Mouse (Mus musculus) CH12.LX (cell line): ENCODE measurements around the gene Zbtb25. TPM values are rescaled to one million over a fixed set of nuclear protein-coding genes. Genes with fewer than 3 reads are reported as not detected.
A peak's percentile ranks its signal among the peaks of the same experiment; 100 is the strongest.

Experiments
- DNase-seq: peaks from one replicate; pipeline ENCODE4 v3.0.0-alpha.2; 2013; ENCODE audit errors: extremely low read depth
- H3K27ac ChIP-seq: 2 replicates; pipeline ENCODE4 v1.5.1; 2012; ENCODE audit warnings: low read depth, mild to moderate bottlenecking, control low read depth, moderate library complexity; ENCODE audit not compliant: insufficient read depth
- H3K27me3 ChIP-seq: replicated peaks from 2 replicates; pipeline ENCODE3; 2012; ENCODE audit warnings: inconsistent platforms
- H3K36me3 ChIP-seq, 2 experiments: replicated peaks in 1 of 2; 2 replicates each; pipeline versions ENCODE3 to v1.6.1; 2012; ENCODE audit warnings: inconsistent platforms in 1 of 2, low read length in 1 of 2, mild to moderate bottlenecking in 1 of 2, mixed read lengths in 1 of 2, moderate library complexity in 1 of 2; ENCODE audit not compliant: control insufficient read depth in 1 of 2, insufficient read depth in 1 of 2
- H3K4me1 ChIP-seq, 2 experiments: 2 replicates each; pipeline ENCODE4 v1.6.1; 2012; ENCODE audit warnings: inconsistent platforms in 1 of 2, moderate library complexity in 1 of 2; ENCODE audit not compliant: insufficient read depth in 2 of 2, control insufficient read depth in 1 of 2
- H3K4me2 ChIP-seq: 2 replicates; pipeline ENCODE4 v1.6.1; 2012; ENCODE audit warnings: low read depth, mild to moderate bottlenecking, control low read depth; ENCODE audit not compliant: poor library complexity, insufficient read depth, severe bottlenecking
- H3K4me3 ChIP-seq, 3 experiments: fragments of 150-350 bp in 1 of 3; sonication (generic) in 1 of 3; replicated peaks in 1 of 3; 2 replicates each; pipeline versions ENCODE3 to v1.5.1; 2011 to 2012; ENCODE audit warnings: low read depth in 2 of 3, low read length in 2 of 3, mild to moderate bottlenecking in 2 of 3, moderate library complexity in 2 of 3, control low read depth in 1 of 3, improper control_type of control experiment in 1 of 3, inconsistent platforms in 1 of 3, mixed read lengths in 1 of 3; ENCODE audit not compliant: poor library complexity in 1 of 3
- H3K79me2 ChIP-seq: replicated peaks from 2 replicates; pipeline ENCODE4 v1.6.1; 2012; ENCODE audit warnings: mild to moderate bottlenecking, moderate library complexity; ENCODE audit not compliant: control insufficient read depth, poor library complexity, insufficient read depth, severe bottlenecking; ENCODE audit errors: extremely low read depth
- H3K9ac ChIP-seq: 2 replicates; pipeline ENCODE4 v1.6.1; 2012; ENCODE audit warnings: low read depth, mild to moderate bottlenecking, control low read depth, moderate library complexity; ENCODE audit not compliant: insufficient read depth
- H3K9me3 ChIP-seq: replicated peaks from 2 replicates; pipeline ENCODE3; 2012; ENCODE audit warnings: low read length, inconsistent platforms, mixed read lengths
- CHD1 ChIP-seq: IDR thresholded peaks from 2 replicates; pipeline ENCODE4 v1.6.1; 2012; ENCODE audit warnings: low read depth, low read length, improper control_type of control experiment, inconsistent platforms
- CHD2 ChIP-seq: IDR thresholded peaks from 2 replicates; pipeline ENCODE4 v1.6.1; 2011; ENCODE audit warnings: low read length, improper control_type of control experiment
- CTCF ChIP-seq, 2 experiments: IDR thresholded peaks in 1 of 2; conservative IDR thresholded peaks in 1 of 2; 2 replicates each; pipeline ENCODE4 v1.5.1; 2011 to 2012; ENCODE audit warnings: low read depth in 2 of 2, low read length in 2 of 2, improper control_type of control experiment in 1 of 2, inconsistent platforms in 1 of 2, mild to moderate bottlenecking in 1 of 2, moderate library complexity in 1 of 2
- E2F4 ChIP-seq: IDR thresholded peaks from 2 replicates; pipeline ENCODE4 v1.6.1; 2011; ENCODE audit warnings: low read depth, low read length, improper control_type of control experiment; ENCODE audit not compliant: insufficient replicate concordance
- EP300 ChIP-seq: IDR thresholded peaks from 2 replicates; pipeline ENCODE4 v1.6.1; 2011; ENCODE audit warnings: low read length, improper control_type of control experiment
- IRF4 ChIP-seq: IDR thresholded peaks from 2 replicates; pipeline ENCODE4 v1.6.1; 2014; ENCODE audit warnings: low read depth, mild to moderate bottlenecking, inconsistent platforms, low read length, improper control_type of control experiment
- JUN ChIP-seq: IDR thresholded peaks from 2 replicates; pipeline ENCODE4 v1.6.1; 2011; ENCODE audit warnings: low read depth, mild to moderate bottlenecking, low read length, improper control_type of control experiment, moderate library complexity; ENCODE audit not compliant: insufficient read depth
- KAT2A ChIP-seq: IDR thresholded peaks from 2 replicates; pipeline ENCODE4 v1.6.1; 2012; ENCODE audit warnings: low read length, improper control_type of control experiment, inconsistent platforms; ENCODE audit not compliant: insufficient replicate concordance
- MAFK ChIP-seq: IDR thresholded peaks from 2 replicates; pipeline ENCODE4 v1.6.1; 2011; ENCODE audit warnings: low read length, improper control_type of control experiment; ENCODE audit not compliant: insufficient replicate concordance
- MAZ ChIP-seq: IDR thresholded peaks from 2 replicates; pipeline ENCODE4 v1.6.1; 2012; ENCODE audit warnings: low read depth, mild to moderate bottlenecking, inconsistent platforms, low read length, improper control_type of control experiment, moderate library complexity
- MEF2A ChIP-seq: IDR thresholded peaks from 2 replicates; pipeline ENCODE4 v1.6.1; 2014; ENCODE audit warnings: low read depth, mild to moderate bottlenecking, inconsistent platforms, low read length, improper control_type of control experiment, borderline replicate concordance
- MXI1 ChIP-seq: IDR thresholded peaks from 2 replicates; pipeline ENCODE4 v1.6.1; 2011; ENCODE audit warnings: mild to moderate bottlenecking, low read depth, low read length, improper control_type of control experiment
- MYC ChIP-seq: IDR thresholded peaks from 2 replicates; pipeline ENCODE4 v1.6.1; 2011; ENCODE audit warnings: low read depth, mild to moderate bottlenecking, improper control_type of control experiment, low read length
- NELFE ChIP-seq: IDR thresholded peaks from 2 replicates; pipeline ENCODE4 v1.6.1; 2011; ENCODE audit warnings: low read depth, low read length, improper control_type of control experiment
- PAX5 ChIP-seq: IDR thresholded peaks from 2 replicates; pipeline ENCODE4 v1.6.1; 2012; ENCODE audit warnings: low read length, inconsistent platforms, mixed read lengths
- POLR2A ChIP-seq: IDR thresholded peaks from 2 replicates; pipeline ENCODE4 v1.6.1; 2011; ENCODE audit warnings: low read depth, mild to moderate bottlenecking, improper control_type of control experiment, low read length
- POLR2AphosphoS2 ChIP-seq: IDR thresholded peaks from 2 replicates; pipeline ENCODE4 v1.6.1; 2011; ENCODE audit warnings: low read depth, low read length, improper control_type of control experiment
- RAD21 ChIP-seq: IDR thresholded peaks from 2 replicates; pipeline ENCODE4 v1.6.1; 2011; ENCODE audit warnings: low read depth, mild to moderate bottlenecking, low read length, improper control_type of control experiment, moderate library complexity
- SIN3A ChIP-seq: IDR thresholded peaks from 2 replicates; pipeline ENCODE4 v1.6.1; 2012; ENCODE audit warnings: low read length, improper control_type of control experiment, inconsistent platforms
- SMC3 ChIP-seq: IDR thresholded peaks from 2 replicates; pipeline ENCODE4 v1.6.1; 2011; ENCODE audit warnings: low read depth, low read length, improper control_type of control experiment
- UBTF ChIP-seq: IDR thresholded peaks from 2 replicates; pipeline ENCODE4 v1.6.1; 2012; ENCODE audit warnings: low read depth, mild to moderate bottlenecking, inconsistent platforms, low read length, improper control_type of control experiment, moderate library complexity
- USF1 ChIP-seq: IDR thresholded peaks from 2 replicates; pipeline ENCODE4 v1.6.1; 2014; ENCODE audit warnings: low read depth, mild to moderate bottlenecking, inconsistent platforms, low read length, improper control_type of control experiment
- USF2 ChIP-seq: conservative IDR thresholded peaks from 2 replicates; pipeline ENCODE4 v1.6.1; 2011; ENCODE audit warnings: low read depth, low read length, improper control_type of control experiment
- ZKSCAN1 ChIP-seq: IDR thresholded peaks from 2 replicates; pipeline ENCODE4 v1.6.1; 2012; ENCODE audit warnings: low read depth, inconsistent platforms, low read length, improper control_type of control experiment, borderline replicate concordance
- ZMIZ1 ChIP-seq: IDR thresholded peaks from 2 replicates; pipeline ENCODE4 v1.6.1; 2012; ENCODE audit warnings: low read depth, mild to moderate bottlenecking, inconsistent platforms, low read length, improper control_type of control experiment
- dilution Hi-C: fragments of 300-500 bp; cut with MboI; formaldehyde crosslinking; loops from 2 replicates; pipeline ENCODE4 v1.14.3; 2020; ENCODE audit warnings: low sequenced_read_pairs; ENCODE audit not compliant: extremely low pct_unique_long_range_greater_than_20kb, extremely low pct_ligation_motif_present
- in situ Hi-C: fragments of 300-500 bp; cut with MboI; formaldehyde crosslinking; loops from 3 replicates; pipeline ENCODE4 v1.14.3; 2019; ENCODE audit warnings: low sequenced_read_pairs, low pct_ligation_motif_present, low pct_unique_long_range_greater_than_20kb, mixed read lengths
- polyA plus RNA-seq: library from polyadenylated mRNA; unstranded; fragments of >175 nt; gene quantifications from 2 replicates; pipeline ENCODE4 v1.2.1, GENCODE M21; 2012; ENCODE audit warnings: low read depth; ENCODE audit not compliant: insufficient read length
- total RNA-seq, 2 experiments: library from RNA; depleted of rRNA; stranded (reverse); fragments of 300-350 nt in 1 of 2; fragments of >200 nt in 1 of 2; gene quantifications; 2 replicates each; pipeline ENCODE4 v1.2.3; 2012 to 2014

Gene Zbtb25
- total and polyA plus RNA-seq, 3 experiments, result 7.2 to 18.7 (median 7.3) TPM

- in situ Hi-C loops, result no loop called here
- TF ChIP-seq SMC3, result peak; percentile 10; the same call in 1 of the 2 replicates
- TF ChIP-seq SIN3A, result no peak
- no peak for TF ChIP-seq KAT2A
- peak; percentile 1 for TF ChIP-seq RAD21
- TF ChIP-seq E2F4, result no peak
- peak in 1 of 2 experiments; percentile 36; a peak in 1 of 4 replicates for TF ChIP-seq CTCF (conservative IDR thresholded peaks at IDR 0.05 in 1 of 2, IDR thresholded peaks at IDR 0.05 in 1 of 2; ENCODE audit: low read depth in 2 of 2, low read length in 2 of 2)
- TF ChIP-seq CHD1, result no peak
- H3K27me3 ChIP-seq, result no peaks in the 10 kb centered on the region
- peaks cover 0 to 17% of the 10 kb centered on the region in 2 experiments; a peak in 2 of 4 replicates for H3K4me1 ChIP-seq
- no peak overlapping the region for H3K27ac ChIP-seq
- H3K79me2 ChIP-seq, result no peaks in the 10 kb centered on the region
- DNase-seq, result no peak
- dilution Hi-C loops, result no loop called here
- peaks cover 2 to 13% of the 10 kb centered on the region in 2 experiments for H3K36me3 ChIP-seq
- H3K9me3 ChIP-seq, result peaks cover 21% of the 10 kb centered on the region
- H3K4me2 ChIP-seq, result no peak overlapping the region
- no peak overlapping the region for H3K4me3 ChIP-seq
- H3K9ac ChIP-seq, result no peak overlapping the region
Observed at GRCm38 (mm10) chr12:76401674-76402073, 32.3 kb upstream of the Zbtb25 start.

- Histone ChIP-seq H3K9ac (no peak overlapping the region), H3K4me2 (no peak overlapping the region), H3K4me3 (no peak overlapping the region), H3K9me3 (peaks cover 2% of the 10 kb centered on the region), H3K4me1 (peaks cover 0 to 19% of the 10 kb centered on the region in 2 experiments; a peak in 3 of 4 replicates), H3K27ac (no peak overlapping the region), H3K79me2 (no peaks in the 10 kb centered on the region), H3K36me3 (peaks cover 0 to 3% of the 10 kb centered on the region in 2 experiments), H3K27me3 (no peaks in the 10 kb centered on the region)
- DNase-seq, result no peak
- no peak for TF ChIP-seq USF1
- in situ Hi-C loops (no loop called here), dilution Hi-C loops (no loop called here)
Observed at GRCm38 (mm10) chr12:76397281-76397680, 27.9 kb upstream of the Zbtb25 start.

- Histone ChIP-seq H3K79me2 (peaks cover 3% of the 10 kb centered on the region; the same call in 1 of the 2 replicates), H3K4me2 (no peak overlapping the region), H3K9ac (no peak overlapping the region), H3K9me3 (no peaks in the 10 kb centered on the region), H3K27me3 (no peaks in the 10 kb centered on the region), H3K4me3 (no peak overlapping the region), H3K36me3 (peaks cover 7 to 20% of the 10 kb centered on the region in 2 experiments), H3K27ac (no peak overlapping the region), H3K4me1 (peaks cover 14 to 51% of the 10 kb centered on the region in 2 experiments; a peak in 3 of 4 replicates)
- dilution Hi-C loops (no loop called here), in situ Hi-C loops (no loop called here)
- TF ChIP-seq KAT2A, result no peak
- no peak for TF ChIP-seq JUN
- no peak for TF ChIP-seq MEF2A
- TF ChIP-seq CHD2, result no peak
- no peak for TF ChIP-seq MAFK
- TF ChIP-seq USF2, result no peak
- TF ChIP-seq MYC, result no peak
- TF ChIP-seq MAZ, result no peak
- no peak for TF ChIP-seq E2F4
- no peak for TF ChIP-seq NELFE
- TF ChIP-seq ZKSCAN1, result no peak
- TF ChIP-seq UBTF, result no peak
- no peak for TF ChIP-seq ZMIZ1
- no peak for TF ChIP-seq MXI1
- TF ChIP-seq POLR2A, result no peak
- no peak for TF ChIP-seq USF1
- no peak for TF ChIP-seq IRF4
- no peak for TF ChIP-seq POLR2AphosphoS2
- TF ChIP-seq PAX5, result no peak
- no peak for TF ChIP-seq EP300
- no peak for DNase-seq
Observed at GRCm38 (mm10) chr12:76392979-76393378, 23.6 kb upstream of the Zbtb25 start.
